Mouse (Mus musculus) gastrocnemius, adult 18-20 months (tissue): ENCODE measurements around the gene Vmn1r135. TPM values are rescaled to one million over a fixed set of nuclear protein-coding genes. Genes with fewer than 3 reads are reported as not detected.
"Not testable (repeated sequence)": the region's sequence is repeated elsewhere in the genome, so short reads cannot be mapped to it uniquely, and the experiment has no call there.

Source experiments
- DNase-seq: peaks from one replicate; pipeline ENCODE4 v3.0.0; 2021; ENCODE audit warnings: low spot score
- long read RNA-seq, 2 experiments: library from polyadenylated mRNA; stranded (forward); transcript quantifications; one replicate each; pipeline ENCODE4 v2.0.0; 2021
- total RNA-seq, 2 experiments: library from RNA; stranded (reverse); gene quantifications; 2 replicates each; pipeline ENCODE4 v1.2.3; 2021

Vmn1r135 gene
- not detected for total RNA-seq
- long read RNA-seq, experiment 1 = 0 reads
- long read RNA-seq, experiment 2 = 0 reads

DNA sequence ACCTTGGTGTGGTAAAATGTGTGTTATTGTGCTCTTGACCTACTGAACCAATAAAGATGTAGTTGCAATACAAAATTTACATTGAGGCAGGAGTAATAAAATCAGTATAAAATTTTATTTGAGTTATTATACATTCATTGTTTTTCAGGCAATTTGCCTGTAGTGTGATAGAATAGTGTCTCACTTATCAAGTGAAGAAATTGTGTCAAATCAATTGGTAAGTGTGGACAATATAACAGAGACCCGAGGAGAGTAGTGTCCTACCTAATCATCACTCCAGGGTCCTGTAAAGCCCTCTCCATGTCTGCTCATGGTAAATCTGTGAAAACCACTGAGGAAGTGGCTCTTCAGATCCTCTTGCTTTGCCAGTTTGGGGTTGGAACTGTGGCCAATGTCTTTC is at the start of gene Vmn1r135:
Gene Vmn1r135 (plus strand): TSS at position 301 of the 400 bp plus-strand sequence.
- not testable (repeated sequence) for DNase-seq

DNA sequence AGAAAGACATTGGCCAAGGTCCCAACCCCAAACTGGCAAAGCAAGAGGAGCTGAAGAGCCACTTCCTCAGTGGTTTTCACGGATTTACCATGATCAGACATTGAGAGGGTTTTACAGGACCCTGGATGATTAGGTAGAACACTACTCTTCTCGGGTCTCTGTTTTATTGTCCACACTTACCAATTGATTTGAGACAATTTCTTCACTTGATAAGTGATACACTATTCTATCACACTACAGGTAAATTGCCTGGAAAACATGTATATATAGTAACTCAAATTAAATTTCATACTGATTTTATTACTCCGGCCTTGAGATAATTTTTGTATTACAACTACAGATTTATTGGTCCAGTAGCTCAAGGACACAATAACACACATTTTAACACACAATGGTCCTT is 35.5 kb upstream of the Vmn1r135 start, which contains the start of gene Gm4177:
Gene Gm4177 (minus strand): TSS at position 101 of the 400 bp plus-strand sequence.
- DNase-seq = not testable (repeated sequence)

GRCm38 (mm10) chr7:21844167-21844566 is 12.0 kb downstream of the Vmn1r135 start, which contains the start of gene Gm5725:
Gene Gm5725 (minus strand): TSS chr7:21844267.
- DNase-seq = not testable (repeated sequence)

Other genes with a start within 250 kb of the Vmn1r135 start
- not detected for gene Vmn1r132, start 218.3 kb upstream of the Vmn1r135 start, total RNA-seq
- not detected for gene Gm4175, start 70.9 kb upstream of the Vmn1r135 start, total RNA-seq
- gene Gm4177, start 35.6 kb upstream of the Vmn1r135 start, total RNA-seq = not detected
- not detected for gene Gm5725, start 11.9 kb downstream of the Vmn1r135 start, total RNA-seq
- not detected for gene Gm5891, start 88.9 kb downstream of the Vmn1r135 start, total RNA-seq
- gene Vmn1r137, start 162.2 kb downstream of the Vmn1r135 start, total RNA-seq = not detected
- gene Vmn1r138, start 196.5 kb downstream of the Vmn1r135 start, total RNA-seq = not detected
- gene Gm6176, start 224.0 kb downstream of the Vmn1r135 start, total RNA-seq = not detected
- gene Vmn1r139, start 236.7 kb downstream of the Vmn1r135 start, total RNA-seq = not detected